Mouse (Mus musculus): ENCODE measurements around the gene Akr1b3. TPM values are rescaled to one million over a fixed set of nuclear protein-coding genes. Genes with fewer than 3 reads are reported as not detected.

The Akr1b3 gene
- total and polyA plus RNA-seq, 3 experiments, result 110 to 532 (median 151) TPM

- no peak overlapping the region for H3K9ac ChIP-seq (ENCODE audit: control insufficient read depth, low read depth, low read length, poor library complexity, severe bottlenecking)
- H3K4me3 ChIP-seq (ENCODE audit: control insufficient read depth in 1 of 2, insufficient read depth in 1 of 2, low read depth in 2 of 2, low read length in 2 of 2), result no peak overlapping the region
- H3K36me3 ChIP-seq (ENCODE audit: control insufficient read depth in 1 of 2, insufficient read depth in 2 of 2, low read length in 2 of 2), result no peaks in the 10 kb centered on the region
- TF ChIP-seq MAFK (IDR thresholded peaks at IDR 0.05; ENCODE audit: borderline replicate concordance, low read depth, low read length), result no peak
- TF ChIP-seq MAX (IDR thresholded peaks at IDR 0.05; ENCODE audit: low read length), result no peak
- no peak for TF ChIP-seq RAD21 (IDR thresholded peaks at IDR 0.05; ENCODE audit: low read depth, low read length)
- TF ChIP-seq ETS1 (IDR thresholded peaks at IDR 0.05; ENCODE audit: low read depth, low read length), result no peak
- TF ChIP-seq ELF1 (IDR thresholded peaks at IDR 0.05; ENCODE audit: low read depth, low read length), result no peak
- no peak for TF ChIP-seq MYC (IDR thresholded peaks at IDR 0.05; ENCODE audit: low read depth, low read length)
- no peak for TF ChIP-seq MYB (IDR thresholded peaks at IDR 0.05; ENCODE audit: low read depth, low read length)
- TF ChIP-seq CHD2 (IDR thresholded peaks at IDR 0.05; ENCODE audit: low read length), result no peak
- no peak for TF ChIP-seq POLR2A (IDR thresholded peaks at IDR 0.05; ENCODE audit: control insufficient read depth in 1 of 2, insufficient read depth in 1 of 2, low read depth in 1 of 2, low read length in 2 of 2, poor library complexity in 1 of 2)
- no peak for TF ChIP-seq MEF2A (IDR thresholded peaks at IDR 0.05; ENCODE audit: extremely low read depth, insufficient replicate concordance, low read depth, low read length, poor library complexity, severe bottlenecking)
- TF ChIP-seq TBP (IDR thresholded peaks at IDR 0.05; ENCODE audit: low read depth, low read length), result no peak
- TF ChIP-seq SMC3 (IDR thresholded peaks at IDR 0.05; ENCODE audit: low read depth, low read length), result no peak
- TF ChIP-seq SIN3A (IDR thresholded peaks at IDR 0.05; ENCODE audit: low read length), result no peak
- no peaks in the 10 kb centered on the region for H3K79me2 ChIP-seq (ENCODE audit: control insufficient read depth, insufficient read depth, low read length, poor library complexity)
- H3K27me3 ChIP-seq (ENCODE audit: control insufficient read depth in 1 of 2, insufficient read depth in 2 of 2, low read length in 2 of 2), result peaks cover 0 to 2% of the 10 kb centered on the region in 2 experiments; a peak in 2 of 4 replicates
- H3K27ac ChIP-seq (ENCODE audit: control insufficient read depth, low read depth, low read length), result no peak overlapping the region
- DNase-seq (ENCODE audit: low read depth, low spot score), result no peak
- H3K9me3 ChIP-seq (replicated peaks; ENCODE audit: insufficient read depth, low read length), result no peaks in the 10 kb centered on the region
- H3K4me1 ChIP-seq (ENCODE audit: control insufficient read depth in 1 of 2, insufficient read depth in 2 of 2, low read length in 2 of 2), result no peaks in the 10 kb centered on the region
Observed at GRCm38 (mm10) chr6:34270717-34271116, 46.6 kb downstream of the Akr1b3 start.

GRCm38 (mm10) chr6:34258546-34258945, 58.7 kb downstream of the Akr1b3 start:
- no peak overlapping the region for H3K27ac ChIP-seq (ENCODE audit: control insufficient read depth, low read depth, low read length)
- no peak overlapping the region for H3K4me3 ChIP-seq (ENCODE audit: control insufficient read depth in 1 of 2, insufficient read depth in 1 of 2, low read depth in 2 of 2, low read length in 2 of 2)
- H3K9me3 ChIP-seq (replicated peaks; ENCODE audit: insufficient read depth, low read length), result no peaks in the 10 kb centered on the region
- no peaks in the 10 kb centered on the region for H3K36me3 ChIP-seq (ENCODE audit: control insufficient read depth in 1 of 2, insufficient read depth in 2 of 2, low read length in 2 of 2)
- DNase-seq (ENCODE audit: low read depth, low spot score), result no peak
- H3K79me2 ChIP-seq (ENCODE audit: control insufficient read depth, insufficient read depth, low read length, poor library complexity), result no peaks in the 10 kb centered on the region
- H3K4me1 ChIP-seq (ENCODE audit: control insufficient read depth in 1 of 2, insufficient read depth in 2 of 2, low read length in 2 of 2), result no peaks in the 10 kb centered on the region
- TF ChIP-seq ELF1 (IDR thresholded peaks at IDR 0.05; ENCODE audit: low read depth, low read length) (no peak), MXI1 (IDR thresholded peaks at IDR 0.05; ENCODE audit: low read depth, low read length) (no peak), ZNF384 (IDR thresholded peaks at IDR 0.05; ENCODE audit: low read depth, low read length) (no peak), MAX (IDR thresholded peaks at IDR 0.05; ENCODE audit: low read length) (no peak), BHLHE40 (IDR thresholded peaks at IDR 0.05; ENCODE audit: borderline replicate concordance, low read depth, low read length) (no peak), MEF2A (IDR thresholded peaks at IDR 0.05; ENCODE audit: extremely low read depth, insufficient replicate concordance, low read depth, low read length, poor library complexity, severe bottlenecking) (no peak), ETS1 (IDR thresholded peaks at IDR 0.05; ENCODE audit: low read depth, low read length) (no peak)
- no peak overlapping the region for H3K9ac ChIP-seq (ENCODE audit: control insufficient read depth, low read depth, low read length, poor library complexity, severe bottlenecking)
- H3K27me3 ChIP-seq (ENCODE audit: control insufficient read depth in 1 of 2, insufficient read depth in 2 of 2, low read length in 2 of 2), result peaks cover 0 to 4% of the 10 kb centered on the region in 2 experiments; a peak in 3 of 4 replicates

Other genes starting within 250 kb of the Akr1b3 start
- 5.4 and 6.1 TPM in 2 replicates for gene Slc35b4, start 140.4 kb downstream of the Akr1b3 start, total RNA-seq (2012; rRNA removed)
- gene Slc35b4, start 140.4 kb downstream of the Akr1b3 start, polyA plus RNA-seq (2012; ENCODE audit: insufficient read depth in 1 of 2, insufficient read length in 2 of 2, low read depth in 1 of 2, low replicate concordance in 2 of 2, missing spikeins in 1 of 2), result 10 to 100 TPM in 1 of 2 experiments, not detected in 1; 10.7 TPM
- gene Akr1b8, start 36.6 kb upstream of the Akr1b3 start, total RNA-seq (2012; rRNA removed), result not detected in 2 replicates
- gene Akr1b8, start 36.6 kb upstream of the Akr1b3 start, polyA plus RNA-seq (2012; ENCODE audit: insufficient read depth in 1 of 2, insufficient read length in 2 of 2, low read depth in 1 of 2, low replicate concordance in 2 of 2, missing spikeins in 1 of 2), result not detected
- 7.5 and 8.7 TPM in 2 replicates for gene Akr1b10, start 66.7 kb upstream of the Akr1b3 start, total RNA-seq (2012; rRNA removed)
- 10 to 100 TPM in 1 of 2 experiments, not detected in 1; 17.4 TPM for gene Akr1b10, start 66.7 kb upstream of the Akr1b3 start, polyA plus RNA-seq (2012; ENCODE audit: insufficient read depth in 1 of 2, insufficient read length in 2 of 2, low read depth in 1 of 2, low replicate concordance in 2 of 2, missing spikeins in 1 of 2)
- not detected in 2 replicates for gene Akr1b7, start 94.9 kb upstream of the Akr1b3 start, total RNA-seq (2012; rRNA removed)
- not detected for gene Akr1b7, start 94.9 kb upstream of the Akr1b3 start, polyA plus RNA-seq (2012; ENCODE audit: insufficient read depth in 1 of 2, insufficient read length in 2 of 2, low read depth in 1 of 2, low replicate concordance in 2 of 2, missing spikeins in 1 of 2)
- 10.6 and 11.1 TPM in 2 replicates for gene Bpgm, start 158.7 kb upstream of the Akr1b3 start, total RNA-seq (2012; rRNA removed)
- gene Bpgm, start 158.7 kb upstream of the Akr1b3 start, polyA plus RNA-seq (2012; ENCODE audit: insufficient read depth in 1 of 2, insufficient read length in 2 of 2, low read depth in 1 of 2, low replicate concordance in 2 of 2, missing spikeins in 1 of 2), result 10 to 100 TPM in 1 of 2 experiments, not detected in 1; 14.1 TPM

All from MEL (cell line).